Comparison of ENCODE assay signal across 10 mouse cellular contexts in the genomic region with DNA sequence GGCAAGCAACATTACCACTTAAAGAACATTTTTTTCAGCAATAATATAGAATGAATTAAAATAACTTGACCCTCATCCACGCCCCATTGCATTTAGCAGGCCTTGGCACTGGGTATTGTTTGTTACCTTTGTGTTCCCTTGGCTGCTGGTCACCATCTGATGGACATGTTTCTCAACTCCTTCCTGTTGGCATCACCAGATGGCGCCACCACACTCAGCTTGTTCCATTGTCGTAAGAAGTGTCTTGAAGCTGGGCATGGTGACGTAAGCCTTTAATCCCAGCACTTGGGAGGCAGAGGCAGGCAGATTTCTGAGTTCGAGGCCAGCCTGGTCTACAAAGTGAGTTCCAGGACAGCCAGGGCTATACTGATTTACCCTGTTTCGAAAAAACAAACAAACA. TPM values are rescaled to one million over a fixed set of nuclear protein-coding genes. Genes with fewer than 3 reads are reported as not detected.
DNase-seq lines count a peak whose midpoint lies in the region; ATAC-seq and TF ChIP-seq lines count a peak whose summit lies in the region.
"Had no signal": no experiment of that assay in that cellular context is flagged by ENCODE, and none has a peak within 500 bp of the region (broad histone marks: within the 10 kb centered on the region; RNA-seq: fewer than 3 reads in every experiment).

No protein-coding gene starts in this region.

- no peaks in the 10 kb centered on the region for H3K27me3 ChIP-seq in embryonic facial prominence, embryonic 11.5 days (ENCODE audit: control insufficient read depth, insufficient read depth, low read length)
- H3K27me3 ChIP-seq in splenic B cell, adult 2 months (ENCODE audit: control insufficient read depth, insufficient read depth, low read length, poor library complexity, severe bottlenecking) = no peaks in the 10 kb centered on the region
- H3K27me3 ChIP-seq in midbrain, embryonic 11.5 days (ENCODE audit: control insufficient read depth, insufficient read depth, low read length) = no peaks in the 10 kb centered on the region
- H3K27me3 ChIP-seq: midbrain, embryonic 12.5 days had no signal

- TF ChIP-seq CTCF in gastrocnemius, adult 2 months (IDR thresholded peaks at IDR 0.05) = peak; percentile 6; the same call in 1 of the 2 replicates

- H3K9me3 ChIP-seq in embryonic facial prominence, embryonic 11.5 days (replicated peaks; ENCODE audit: control insufficient read depth, low read length) = no peaks in the 10 kb centered on the region
- no peaks in the 10 kb centered on the region; the same call in 1 of the 2 replicates for H3K9me3 ChIP-seq in midbrain, embryonic 11.5 days (ENCODE audit: control insufficient read depth, low read length)

- ATAC-seq in embryonic facial prominence, embryonic 11.5 days (replicated peaks; ENCODE audit: insufficient number of reproducible peaks, low FRiP score, low TSS enrichment, low read depth) = no peak
- no peak for ATAC-seq in midbrain, embryonic 11.5 days (ENCODE audit: low FRiP score)

- H3K9ac ChIP-seq in embryonic facial prominence, embryonic 11.5 days (replicated peaks; ENCODE audit: low read length) = no peak overlapping the region
- no peak overlapping the region for H3K9ac ChIP-seq in midbrain, embryonic 11.5 days (ENCODE audit: low read length)
- H3K9ac ChIP-seq: midbrain, embryonic 12.5 days had no signal

- H3K4me1 ChIP-seq in embryonic facial prominence, embryonic 11.5 days (ENCODE audit: control insufficient read depth, insufficient read depth, low read length) = no peaks in the 10 kb centered on the region
- H3K4me1 ChIP-seq in midbrain, embryonic 11.5 days (ENCODE audit: control insufficient read depth, insufficient read depth, low read length) = no peaks in the 10 kb centered on the region
- H3K4me1 ChIP-seq: midbrain, embryonic 12.5 days had no signal

- no peak overlapping the region for H3K4me3 ChIP-seq in gastrocnemius, adult 2 months
- no peak overlapping the region for H3K4me3 ChIP-seq in embryonic facial prominence, embryonic 11.5 days (ENCODE audit: low read depth, low read length)
- H3K4me3 ChIP-seq in midbrain, embryonic 11.5 days (ENCODE audit: low read depth, low read length) = no peak overlapping the region
- H3K4me3 ChIP-seq: midbrain, embryonic 12.5 days had no signal

- H3K27ac ChIP-seq in gastrocnemius, adult 2 months = no peak overlapping the region
- no peak overlapping the region for H3K27ac ChIP-seq in embryonic facial prominence, embryonic 11.5 days (replicated peaks; ENCODE audit: low read depth, low read length)
- no peak overlapping the region for H3K27ac ChIP-seq in midbrain, embryonic 11.5 days (ENCODE audit: low read depth, low read length)
- H3K27ac ChIP-seq: midbrain, embryonic 12.5 days had no signal

- no peak overlapping the region for H3K4me2 ChIP-seq in embryonic facial prominence, embryonic 11.5 days (ENCODE audit: low read depth, low read length)
- no peak overlapping the region for H3K4me2 ChIP-seq in midbrain, embryonic 11.5 days
- H3K4me2 ChIP-seq: midbrain, embryonic 12.5 days had no signal

- 76% methylated on average over 6 of the region's 6 CpGs for WGBS in embryonic facial prominence, embryonic 11.5 days
- 84% methylated on average over 6 of the region's 6 CpGs for whole genome bisulfite sequencing in midbrain, embryonic 11.5 days

- intact Hi-C loops in gastrocnemius, adult 2 months (cut with DNase I) = no loop called here
- intact Hi-C loops in gastrocnemius, postnatal 36 days (cut with DNase I) = no loop called here

- no peak for DNase-seq in gastrocnemius, adult 2 months
- no peak for DNase-seq in gastrocnemius, adult 18-20 months (ENCODE audit: low spot score)
- DNase-seq in right cerebral cortex, adult 2 months (ENCODE audit: low spot score in 2 of 2) = peak; percentile 3 to 4
- no peak for DNase-seq in right cerebral cortex, postnatal 25 days
- DNase-seq in embryonic facial prominence, embryonic 11.5 days (ENCODE audit: low spot score) = peak; percentile 18
- DNase-seq in splenic B cell, adult 2 months (ENCODE audit: low read depth, low spot score) = peak; percentile 8
- DNase-seq in midbrain, embryonic 11.5 days (ENCODE audit: low spot score, missing footprints) = no peak
- DNase-seq in gastrocnemius, postnatal 36 days = no peak

- no peaks in the 10 kb centered on the region for H3K36me3 ChIP-seq in embryonic facial prominence, embryonic 11.5 days (replicated peaks; ENCODE audit: control insufficient read depth, insufficient read depth, low read depth, low read length)
- no peaks in the 10 kb centered on the region for H3K36me3 ChIP-seq in splenic B cell, adult 2 months (ENCODE audit: control insufficient read depth, insufficient read depth, low read length, poor library complexity, severe bottlenecking)
- no peaks in the 10 kb centered on the region for H3K36me3 ChIP-seq in midbrain, embryonic 11.5 days (ENCODE audit: control insufficient read depth, insufficient read depth, low read length)
- H3K36me3 ChIP-seq: midbrain, embryonic 12.5 days had no signal

RNA-seq across cellular contexts. Expression of gene Rdh19, which starts 24.3 kb away (rescaled TPM):
- total RNA-seq in gastrocnemius, adult 2 months (2021) = not detected
- not detected for total RNA-seq in gastrocnemius, adult 18-20 months (2021)
- polyA plus RNA-seq in embryonic facial prominence, embryonic 11.5 days (2014; fragmentation: Nextera tagmentation; extraction: Ambion mirVana) = not detected in 2 replicates
- not detected in 2 replicates for polyA plus RNA-seq in midbrain, embryonic 11.5 days (2014; fragmentation: Nextera tagmentation; extraction: Ambion mirVana)
- not detected for total RNA-seq in gastrocnemius, postnatal 36 days (2021)
- total RNA-seq: heart, postnatal 14 days had no signal
- polyA plus RNA-seq: midbrain, embryonic 12.5 days had no signal

RNA-seq across cellular contexts. Expression of gene Rdh16, which starts 24.4 kb away (rescaled TPM):
- not detected for total RNA-seq in gastrocnemius, adult 2 months (2021)
- total RNA-seq in gastrocnemius, adult 18-20 months (2021) = under 1 TPM in 1 of 2 experiments, not detected in 1; 0.11 TPM
- not detected in 2 replicates for polyA plus RNA-seq in embryonic facial prominence, embryonic 11.5 days (2014; fragmentation: Nextera tagmentation; extraction: Ambion mirVana)
- polyA plus RNA-seq in midbrain, embryonic 11.5 days (2014; fragmentation: Nextera tagmentation; extraction: Ambion mirVana) = not detected in 2 replicates
- total RNA-seq in gastrocnemius, postnatal 36 days (2021) = not detected
- total RNA-seq: heart, postnatal 14 days had no signal
- polyA plus RNA-seq: midbrain, embryonic 12.5 days had no signal

RNA-seq across cellular contexts. Expression of gene Rdh16f2, which starts 40.9 kb away (rescaled TPM):
- total RNA-seq in gastrocnemius, adult 2 months (2021) = not detected
- total RNA-seq in gastrocnemius, adult 18-20 months (2021) = not detected
- polyA plus RNA-seq in embryonic facial prominence, embryonic 11.5 days (2014; fragmentation: Nextera tagmentation; extraction: Ambion mirVana) = not detected in 2 replicates
- polyA plus RNA-seq in midbrain, embryonic 11.5 days (2014; fragmentation: Nextera tagmentation; extraction: Ambion mirVana) = not detected in 2 replicates
- not detected for total RNA-seq in gastrocnemius, postnatal 36 days (2021)
- total RNA-seq: heart, postnatal 14 days had no signal
- polyA plus RNA-seq: midbrain, embryonic 12.5 days had no signal

RNA-seq across cellular contexts. Expression of gene Rdh9, which starts 49.2 kb away (rescaled TPM):
- under 1 TPM; 0.33 to 0.48 TPM for total RNA-seq in gastrocnemius, adult 2 months (2021)
- not detected for total RNA-seq in gastrocnemius, adult 18-20 months (2021)
- polyA plus RNA-seq in embryonic facial prominence, embryonic 11.5 days (2014; fragmentation: Nextera tagmentation; extraction: Ambion mirVana) = not detected in 2 replicates
- 0.10 and 0.15 TPM in 2 replicates for polyA plus RNA-seq in midbrain, embryonic 11.5 days (2014; fragmentation: Nextera tagmentation; extraction: Ambion mirVana)
- under 1 TPM; 0.47 to 0.69 TPM for total RNA-seq in gastrocnemius, postnatal 36 days (2021)
- total RNA-seq: heart, postnatal 14 days had no signal
- polyA plus RNA-seq: midbrain, embryonic 12.5 days had no signal

Comparison
In these comparisons a context has a peak if more than half of its experiments do, and no peak if none do; other contexts are left out.
1. DNase-seq: peak in right cerebral cortex, adult 2 months (2 of 2), embryonic facial prominence, embryonic 11.5 days (single experiment) and splenic B cell, adult 2 months (single experiment); none in gastrocnemius, adult 2 months (single experiment), gastrocnemius, adult 18-20 months (single experiment), right cerebral cortex, postnatal 25 days (single experiment), midbrain, embryonic 11.5 days (single experiment) and gastrocnemius, postnatal 36 days (0 of 2).